Mouse (Mus musculus) C2C12 (cell line): ENCODE data around the gene Ptpn6. TPM values are rescaled to one million over a fixed set of nuclear protein-coding genes. Genes with fewer than 3 reads are reported as not detected.

ENCODE experiments used
- H3K27me3 ChIP-seq: one replicate; pipeline ENCODE4 v1.6.1; 2011; ENCODE audit not compliant: control insufficient read depth, insufficient read depth, insufficient read length
- H3K36me3 ChIP-seq: one replicate; pipeline ENCODE4 v1.6.1; 2011; ENCODE audit not compliant: control insufficient read depth, insufficient read depth
- H3K4me3 ChIP-seq: one replicate; pipeline ENCODE4 v1.5.1; 2011; ENCODE audit warnings: mild to moderate bottlenecking, control low read depth; ENCODE audit not compliant: poor library complexity, insufficient read depth, severe bottlenecking
- H3K79me2 ChIP-seq: one replicate; pipeline ENCODE4 v1.6.1; 2011; ENCODE audit not compliant: control insufficient read depth, insufficient read depth
- H3K79me3 ChIP-seq: one replicate; pipeline ENCODE4 v1.6.1; 2011; ENCODE audit warnings: low read depth, control low read depth
- H3ac ChIP-seq: one replicate; pipeline ENCODE3; 2011; ENCODE audit warnings: low read depth; ENCODE audit not compliant: control insufficient read depth, insufficient read length
- CEBPB ChIP-seq: IDR thresholded peaks from one replicate; pipeline ENCODE4 v1.6.1; 2011; ENCODE audit warnings: low read depth, mild to moderate bottlenecking, control low read depth, moderate library complexity
- CTCF ChIP-seq: IDR thresholded peaks from one replicate; pipeline ENCODE4 v1.5.1; 2011; ENCODE audit not compliant: control insufficient read depth, insufficient read depth, insufficient read length
- FOSL1 ChIP-seq: IDR thresholded peaks from one replicate; pipeline ENCODE4 v1.8.0; 2011; ENCODE audit warnings: mild to moderate bottlenecking, low read length; ENCODE audit not compliant: poor library complexity, insufficient read depth, severe bottlenecking
- MAX ChIP-seq: IDR thresholded peaks from one replicate; pipeline ENCODE4 v1.6.1; 2011; ENCODE audit warnings: mild to moderate bottlenecking, control low read depth
- MYOD1 ChIP-seq: IDR thresholded peaks from one replicate; pipeline ENCODE4 v1.6.1; 2011; ENCODE audit warnings: low read depth; ENCODE audit not compliant: control insufficient read depth, insufficient read length
- MYOG ChIP-seq: IDR thresholded peaks from one replicate; pipeline ENCODE4 v1.6.1; 2011; ENCODE audit not compliant: control insufficient read depth, insufficient read length; ENCODE audit errors: extremely low read depth
- USF1 ChIP-seq: IDR thresholded peaks from one replicate; pipeline ENCODE4 v1.6.1; 2011; ENCODE audit warnings: low read depth, mild to moderate bottlenecking, control low read depth, moderate library complexity
- polyA plus RNA-seq: library from polyadenylated mRNA; unstranded; fragments of >200 nt; fragmentation: generic; extraction: Trizol; gene quantifications from one replicate; pipeline ENCODE4 v1.2.1, GENCODE M21; 2012; ENCODE audit warnings: missing spikeins

The Ptpn6 gene
- polyA plus RNA-seq, 1 experiment: 8.2 TPM

- no peaks in the 10 kb centered on the region for H3K27me3 ChIP-seq
- H3K79me3 ChIP-seq: no peaks in the 10 kb centered on the region
- peaks cover 37% of the 10 kb centered on the region for H3K36me3 ChIP-seq
- H3ac ChIP-seq: no peak overlapping the region
- peaks cover 10% of the 10 kb centered on the region for H3K79me2 ChIP-seq
- TF ChIP-seq MAX (no peak), MYOG (no peak), CEBPB (no peak), USF1 (no peak), MYOD1 (no peak), FOSL1 (no peak), CTCF (no peak)
- no peak overlapping the region for H3K4me3 ChIP-seq
Observed at GRCm38 (mm10) chr6:124743647-124744046, 5.1 kb upstream of the Ptpn6 start.

GRCm38 (mm10) chr6:124742839-124743514 is 4.5 kb upstream of the Ptpn6 start:
- no peak overlapping the region for H3ac ChIP-seq
- H3K27me3 ChIP-seq: no peaks in the 10 kb centered on the region
- H3K79me3 ChIP-seq: no peaks in the 10 kb centered on the region
- TF ChIP-seq MYOD1 (no peak), MAX (no peak)
- peaks cover 37% of the 10 kb centered on the region for H3K36me3 ChIP-seq
- H3K79me2 ChIP-seq: peaks cover 10% of the 10 kb centered on the region
- H3K4me3 ChIP-seq: no peak overlapping the region

- Histone ChIP-seq H3K4me3 (no peak overlapping the region), H3K79me2 (peaks cover 10% of the 10 kb centered on the region), H3K27me3 (no peaks in the 10 kb centered on the region), H3ac (peak overlapping the region; percentile 37), H3K79me3 (no peaks in the 10 kb centered on the region), H3K36me3 (peaks cover 33% of the 10 kb centered on the region)
- TF ChIP-seq MYOG (no peak), CTCF (no peak), MAX (no peak), MYOD1 (no peak), USF1 (no peak), FOSL1 (no peak), CEBPB (no peak)
Observed at GRCm38 (mm10) chr6:124741842-124742241, 3.3 kb upstream of the Ptpn6 start.

- TF ChIP-seq CEBPB (peak; percentile 20), MAX (peak; percentile 78), CTCF (no peak)
- H3ac ChIP-seq: peak within 1 kb of the TSS; percentile 91
- H3K79me3 ChIP-seq: no peaks in the 10 kb centered on the region
- H3K36me3 ChIP-seq: peaks cover 27% of the 10 kb centered on the region
- H3K79me2 ChIP-seq: peaks cover 10% of the 10 kb centered on the region
- H3K27me3 ChIP-seq: no peaks in the 10 kb centered on the region
- peak within 1 kb of the TSS; percentile 45 for H3K4me3 ChIP-seq
Observed at GRCm38 (mm10) chr6:124740888-124741761, 2.6 kb upstream of the Ptpn6 start, which contains the start of gene Grcc10. Gene Grcc10, minus strand, starts transcription at chr6:124741374.

- peaks cover 27% of the 10 kb centered on the region for H3K36me3 ChIP-seq
- peak overlapping the region; percentile 45 for H3K4me3 ChIP-seq
- H3ac ChIP-seq: peak overlapping the region; percentile 91
- TF ChIP-seq MAX (peak; percentile 47), CTCF (peak; percentile 45), FOSL1 (no peak)
- peaks cover 10% of the 10 kb centered on the region for H3K79me2 ChIP-seq
- no peaks in the 10 kb centered on the region for H3K27me3 ChIP-seq
- H3K79me3 ChIP-seq: no peaks in the 10 kb centered on the region
Observed at GRCm38 (mm10) chr6:124740211-124740887, 1.8 kb upstream of the Ptpn6 start.
